Mouse (Mus musculus) retina, postnatal 7 days (tissue): Measurements from ENCODE around the gene Dld.

Experiments
- DNase-seq: peaks from one replicate; pipeline ENCODE4 v3.0.0-alpha.2; 2012; ENCODE audit warnings: low read depth, low spot score

Dld gene

DNA sequence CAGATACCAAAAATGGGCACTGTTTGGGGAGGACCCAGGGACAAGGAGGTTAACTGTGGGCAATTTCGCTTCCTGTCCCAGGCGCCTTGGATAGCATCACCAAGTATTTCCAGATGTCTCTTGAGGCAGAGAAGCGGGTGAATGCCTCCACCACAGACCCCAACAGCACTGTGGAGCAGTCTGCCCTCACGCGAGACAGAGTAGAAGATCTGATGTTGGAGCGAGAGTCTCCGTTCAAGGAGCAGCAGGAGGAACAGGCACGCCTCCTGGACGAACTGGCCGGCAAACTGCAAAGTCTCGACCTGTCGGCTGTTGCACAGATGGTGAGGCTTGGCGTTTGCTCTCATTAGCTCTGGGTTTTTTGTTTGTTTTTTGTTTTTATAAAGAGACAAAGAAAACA lies 30.4 kb downstream of the Dld start:
- DNase-seq: no peak

DNA sequence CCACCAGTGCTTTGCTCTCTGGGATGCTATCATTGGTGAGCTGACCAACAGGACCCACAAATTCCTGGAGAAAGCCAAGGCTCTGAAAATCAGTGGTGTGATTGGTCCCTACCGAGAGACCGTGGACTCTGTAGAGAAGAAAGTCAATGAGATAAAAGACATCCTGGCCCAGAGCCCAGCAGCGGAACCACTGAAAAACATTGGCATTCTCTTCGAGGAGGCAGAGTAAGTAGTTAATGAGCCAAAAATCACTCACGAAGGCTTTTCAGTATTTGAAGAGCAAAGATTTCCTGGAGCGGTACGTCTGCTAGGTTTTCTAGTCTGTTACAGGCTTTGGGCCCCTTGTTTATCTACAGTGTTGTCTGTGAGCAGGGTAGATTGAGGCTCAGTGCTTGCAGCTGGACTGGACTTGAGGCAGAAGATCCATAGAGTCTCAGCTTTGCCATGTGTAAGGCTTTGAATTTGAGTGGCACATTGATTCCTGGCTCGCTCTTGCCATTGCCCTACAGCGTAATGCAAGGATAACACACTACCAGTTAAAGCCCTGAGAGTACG lies 32.8 kb downstream of the Dld start:
- DNase-seq: no peak

DNA sequence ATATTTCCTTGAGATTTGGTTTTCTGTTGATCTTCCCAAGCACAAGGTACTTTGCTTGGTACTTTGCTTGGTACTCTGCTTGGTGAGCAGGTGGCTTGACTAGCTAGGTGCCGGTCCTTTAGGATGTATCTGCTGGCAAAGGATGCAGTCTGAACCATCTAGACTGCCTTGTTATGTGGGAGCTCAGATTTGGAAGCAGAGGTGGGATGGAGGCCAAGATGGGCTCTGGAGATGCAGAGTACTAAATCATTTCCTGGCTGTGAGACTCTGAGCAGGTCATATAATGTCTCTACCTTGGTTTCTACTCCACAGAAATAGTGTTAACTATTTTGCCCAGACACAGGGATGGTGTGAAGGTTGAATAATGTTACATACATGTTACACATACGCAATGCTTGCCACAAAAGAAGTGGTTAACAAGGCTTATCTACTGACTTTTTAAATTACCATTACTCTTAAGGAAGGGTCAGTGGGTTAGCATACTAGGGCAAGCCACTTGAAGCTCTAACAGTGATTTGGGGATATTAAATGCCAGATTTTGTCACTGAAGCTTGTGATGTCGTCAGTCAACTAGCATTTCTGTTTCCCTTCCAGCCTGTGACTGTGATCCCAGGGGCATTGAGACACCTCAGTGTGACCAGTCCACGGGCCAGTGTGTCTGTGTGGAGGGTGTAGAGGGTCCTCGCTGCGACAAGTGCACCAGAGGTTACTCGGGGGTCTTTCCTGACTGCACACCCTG lies 33.4 kb downstream of the Dld start:
- DNase-seq: no peak

DNA sequence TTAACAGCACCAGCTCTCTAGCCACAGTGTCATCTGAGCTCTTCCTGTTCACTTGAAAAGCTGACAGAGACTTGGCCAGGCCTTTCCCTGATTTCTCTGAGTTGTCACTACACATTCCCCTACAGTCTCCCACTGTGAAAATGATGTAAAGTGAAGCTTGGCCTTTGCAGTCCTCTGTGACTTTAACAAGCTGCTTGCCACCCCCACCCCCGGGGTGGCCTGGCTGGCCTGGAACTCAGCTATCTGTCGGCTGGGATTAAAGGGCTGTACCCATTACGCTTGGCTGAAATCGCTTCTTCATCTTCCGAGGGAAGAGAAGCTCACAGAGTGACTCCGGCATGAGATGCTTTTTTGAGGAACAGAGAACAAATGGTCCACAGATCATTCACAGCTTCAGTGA lies 35.3 kb downstream of the Dld start:
- DNase-seq: no peak

DNA sequence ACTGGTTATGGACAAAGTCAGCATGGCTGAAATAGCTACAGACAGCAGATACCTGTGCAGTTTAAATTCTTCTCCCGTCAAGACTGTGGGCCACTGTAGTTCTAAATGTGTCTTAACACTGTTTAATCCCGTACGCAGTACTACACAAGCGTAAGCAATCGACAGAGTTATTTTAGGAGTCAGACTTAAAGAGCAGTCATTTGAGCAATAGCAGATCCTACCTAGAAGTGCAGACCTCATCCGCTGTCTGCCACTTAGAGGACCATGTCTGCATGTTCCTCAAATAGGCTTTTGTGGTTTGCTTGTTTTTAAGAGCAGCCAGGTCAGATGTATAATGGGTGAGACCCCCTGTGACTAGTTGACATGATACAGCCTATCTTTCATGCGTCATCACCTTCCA lies 36.9 kb downstream of the Dld start:
- no peak for DNase-seq

DNA sequence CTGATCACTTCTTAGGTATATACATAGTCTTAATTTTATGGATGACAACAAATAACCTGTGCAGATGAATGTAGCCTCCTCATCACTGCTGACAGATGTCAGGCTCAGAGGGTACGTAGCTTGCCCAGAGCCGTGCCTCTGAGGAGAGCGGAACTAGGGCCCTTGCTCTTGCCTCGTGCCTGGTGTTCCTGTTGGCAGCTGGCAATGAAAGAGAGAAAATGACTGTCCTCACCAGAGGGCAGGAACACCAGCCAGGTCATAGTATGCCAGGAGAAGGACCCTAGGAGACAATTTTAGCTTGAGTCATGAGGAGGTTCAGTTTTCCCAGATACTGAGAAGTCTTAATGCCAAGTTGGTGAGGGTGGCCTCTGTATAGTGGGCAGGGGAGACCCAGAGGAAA lies 38.1 kb downstream of the Dld start:
- DNase-seq: no peak

DNA sequence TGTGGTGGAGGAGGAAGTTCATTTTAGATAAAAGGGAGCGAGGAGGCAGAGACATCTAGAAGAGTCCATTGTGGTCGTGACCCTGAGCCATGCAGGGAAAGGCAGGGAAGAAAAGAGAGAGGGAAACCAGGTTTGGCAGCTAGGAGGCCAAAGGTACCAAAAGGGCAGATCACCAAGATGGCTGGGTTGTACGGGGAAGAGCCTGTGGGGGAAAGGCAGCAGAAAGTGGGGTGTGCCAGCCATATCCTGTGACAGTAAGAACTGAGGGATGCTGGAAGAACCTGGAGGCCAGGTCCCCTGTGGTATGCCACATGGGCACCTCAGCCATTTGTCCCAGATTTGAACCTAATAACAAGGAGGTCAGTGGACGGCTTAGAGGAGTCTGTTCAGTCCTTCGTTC lies 39.0 kb downstream of the Dld start:
- DNase-seq: no peak

DNA sequence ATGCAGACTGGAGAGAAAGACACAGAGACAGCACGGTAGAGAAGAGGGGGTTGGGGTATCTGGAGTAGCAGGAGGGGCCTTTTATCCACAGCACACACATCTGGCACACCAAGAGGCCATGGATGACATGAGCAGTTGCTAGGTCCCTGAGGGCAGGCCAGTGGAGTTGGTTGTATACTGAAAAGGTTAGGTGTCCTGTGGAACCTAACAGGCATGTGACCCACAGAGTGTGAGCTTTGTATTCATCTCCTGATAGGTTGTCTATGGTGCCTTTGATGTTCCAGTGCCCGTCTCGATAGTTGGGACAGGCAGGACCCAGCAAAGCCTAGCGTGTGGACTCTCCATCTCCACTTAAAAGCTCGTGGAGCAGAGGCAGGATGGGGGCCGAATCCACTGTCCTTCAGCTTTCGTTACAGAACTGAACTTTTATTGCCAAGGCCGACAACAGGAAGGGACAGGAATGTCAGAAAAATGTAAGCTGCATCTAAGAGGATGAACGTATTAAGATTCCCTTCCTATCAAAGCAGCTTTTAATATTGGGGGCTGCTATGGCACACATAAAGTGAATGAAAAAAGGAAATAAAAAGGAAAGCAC lies 39.5 kb downstream of the Dld start:
- no peak for DNase-seq

DNA sequence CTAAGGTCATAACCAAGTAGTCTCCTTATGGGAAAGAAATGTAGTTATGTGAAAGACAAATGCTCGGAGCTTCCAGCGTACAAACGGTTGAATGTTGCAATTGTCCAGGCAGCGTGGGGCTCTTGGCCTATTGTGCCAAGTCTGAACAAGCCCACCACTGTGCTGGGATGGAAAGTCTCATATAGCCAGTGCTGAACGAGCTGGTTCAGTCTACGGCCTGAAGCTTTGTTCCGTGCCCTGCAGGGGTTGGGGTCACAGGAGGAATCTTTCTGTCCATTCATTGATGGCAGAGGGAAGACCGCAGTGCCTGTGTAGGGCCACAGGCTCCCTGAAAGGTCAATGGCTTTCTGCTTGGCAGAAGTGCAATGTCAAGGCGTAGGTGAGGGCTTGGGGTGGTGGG lies 40.6 kb downstream of the Dld start:
- DNase-seq: no peak

DNA sequence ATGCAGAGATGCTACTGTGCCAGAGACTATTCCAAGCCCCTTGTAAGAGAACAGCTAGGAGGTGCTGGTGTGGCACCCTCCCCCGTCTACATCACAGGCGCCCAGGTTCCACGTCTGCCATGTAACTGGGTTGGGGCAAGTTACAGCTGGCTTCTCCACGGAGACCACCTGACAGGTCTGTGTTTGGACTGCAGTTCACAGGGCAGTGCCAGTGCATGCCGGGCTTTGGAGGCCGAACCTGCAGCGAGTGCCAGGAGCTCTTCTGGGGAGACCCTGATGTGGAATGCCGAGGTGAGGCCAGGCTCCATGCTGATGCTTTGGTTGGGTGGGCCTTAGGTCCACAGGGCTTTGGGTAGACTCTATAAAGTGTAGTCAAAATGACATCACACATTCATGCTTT lies 43.5 kb downstream of the Dld start:
- no peak for DNase-seq

DNA sequence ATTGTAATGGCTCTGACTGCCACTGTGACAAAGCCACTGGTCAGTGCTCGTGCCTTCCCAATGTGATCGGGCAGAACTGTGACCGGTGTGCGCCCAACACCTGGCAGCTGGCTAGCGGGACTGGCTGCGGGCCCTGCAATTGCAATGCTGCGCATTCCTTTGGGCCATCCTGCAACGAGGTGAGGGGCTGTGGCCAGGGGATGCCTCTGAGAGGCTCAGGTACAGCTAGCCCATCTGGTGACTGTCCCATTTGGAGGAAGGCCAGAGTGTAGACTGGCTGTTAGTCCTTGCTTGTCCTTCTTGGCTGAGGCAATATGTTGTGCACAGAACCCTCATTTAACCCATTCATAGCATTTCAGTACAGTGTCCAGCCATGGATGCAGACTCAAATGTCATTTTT lies 44.2 kb downstream of the Dld start:
- no peak for DNase-seq

DNA sequence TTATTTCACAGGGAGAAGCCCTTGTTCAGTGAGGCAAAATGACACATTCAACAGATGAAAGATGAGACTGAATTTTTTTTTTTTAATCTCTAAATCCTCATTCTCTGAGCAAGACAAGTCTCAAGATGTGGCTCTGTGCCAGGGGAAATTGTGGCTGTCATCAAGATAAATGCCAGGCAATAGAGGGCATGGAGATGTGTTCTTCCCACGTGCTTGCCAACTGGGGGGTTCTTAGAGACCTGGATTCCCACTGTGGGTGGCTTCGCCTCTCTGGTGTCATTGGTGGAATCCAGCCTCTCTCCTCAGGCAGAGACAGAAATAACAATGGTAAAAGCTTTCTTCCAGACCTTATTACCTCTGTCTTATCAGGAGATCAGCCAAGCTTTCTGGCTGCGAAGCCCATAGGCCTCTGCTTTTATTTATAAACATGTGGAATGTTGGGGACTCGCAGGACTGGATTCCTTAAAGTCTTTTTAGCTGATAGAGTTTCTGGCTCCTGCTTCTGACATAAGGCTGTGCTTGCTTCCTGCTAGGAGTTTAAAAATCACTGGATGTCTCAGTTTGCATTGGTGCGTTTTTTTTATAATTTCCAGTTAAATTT lies 45.1 kb downstream of the Dld start:
- no peak for DNase-seq

DNA sequence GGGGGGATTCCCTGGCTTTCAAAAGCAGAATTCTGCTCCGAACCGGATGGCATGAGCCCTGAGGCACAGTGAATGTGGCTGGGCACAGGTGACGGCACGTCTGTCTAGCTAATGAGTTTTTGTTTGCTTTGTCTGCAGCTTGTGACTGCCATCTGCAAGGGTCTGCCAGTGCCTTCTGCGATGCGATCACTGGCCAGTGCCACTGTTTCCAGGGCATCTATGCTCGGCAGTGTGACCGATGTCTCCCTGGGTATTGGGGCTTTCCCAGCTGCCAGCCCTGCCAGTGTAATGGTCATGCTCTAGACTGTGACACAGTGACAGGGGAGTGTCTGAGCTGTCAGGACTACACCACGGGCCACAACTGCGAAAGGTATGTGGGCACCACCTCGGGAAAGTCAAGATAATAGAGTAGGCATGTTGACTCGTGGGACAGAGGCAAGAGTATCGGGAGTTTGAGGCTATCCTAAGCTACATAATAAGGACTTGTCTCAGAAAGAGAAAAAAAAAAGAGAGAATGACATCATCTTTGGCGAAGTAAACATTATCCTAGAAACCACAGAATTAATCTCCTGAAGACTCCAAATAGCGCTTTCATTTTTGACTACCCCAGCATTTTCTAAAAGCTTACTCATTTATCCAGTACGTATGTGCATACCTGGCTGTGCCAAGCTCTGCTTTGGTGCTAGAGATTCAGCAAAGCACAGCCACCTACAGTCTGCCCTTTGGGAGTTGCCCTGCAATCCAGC lies 48.3 kb downstream of the Dld start:
- no peak for DNase-seq

DNA sequence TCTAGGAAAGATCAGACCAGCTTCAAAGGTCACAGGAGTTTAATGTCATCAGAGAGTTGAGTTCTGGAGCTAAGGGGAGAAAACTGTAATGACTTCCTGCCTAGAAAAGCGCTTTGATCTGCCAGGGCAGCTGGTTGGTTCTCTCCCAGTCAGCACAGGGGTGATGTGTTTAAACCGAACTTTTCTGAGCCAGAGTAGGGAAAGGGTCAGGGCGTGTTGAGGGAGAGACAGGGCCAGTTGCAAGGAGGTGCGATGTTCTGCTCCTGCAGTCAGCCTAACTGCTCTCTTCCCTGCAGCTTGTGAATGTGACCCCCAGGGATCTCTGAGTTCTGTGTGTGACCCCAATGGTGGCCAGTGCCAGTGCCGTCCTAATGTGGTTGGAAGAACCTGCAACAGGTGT lies 49.0 kb downstream of the Dld start:
- no peak for DNase-seq

DNA sequence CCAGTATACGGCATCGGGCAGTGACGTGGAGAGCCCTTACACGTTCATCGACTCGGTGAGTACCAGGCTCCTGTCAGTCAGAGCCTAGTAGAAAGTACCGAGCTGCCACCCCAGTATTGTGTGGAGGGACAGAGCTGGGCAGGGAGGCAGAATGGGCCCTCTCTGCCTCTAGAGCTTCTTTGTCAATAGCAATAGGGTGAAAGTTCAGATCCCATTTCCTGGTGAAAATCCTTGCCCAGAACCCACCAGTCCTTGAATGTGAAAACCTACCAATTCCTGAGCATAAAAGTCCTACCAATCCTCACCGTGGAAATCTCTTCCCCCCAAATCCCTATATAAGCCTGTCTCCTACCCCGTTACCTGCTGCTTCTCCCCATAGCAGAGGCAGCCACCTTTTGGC lies 51.0 kb downstream of the Dld start:
- no peak for DNase-seq

DNA sequence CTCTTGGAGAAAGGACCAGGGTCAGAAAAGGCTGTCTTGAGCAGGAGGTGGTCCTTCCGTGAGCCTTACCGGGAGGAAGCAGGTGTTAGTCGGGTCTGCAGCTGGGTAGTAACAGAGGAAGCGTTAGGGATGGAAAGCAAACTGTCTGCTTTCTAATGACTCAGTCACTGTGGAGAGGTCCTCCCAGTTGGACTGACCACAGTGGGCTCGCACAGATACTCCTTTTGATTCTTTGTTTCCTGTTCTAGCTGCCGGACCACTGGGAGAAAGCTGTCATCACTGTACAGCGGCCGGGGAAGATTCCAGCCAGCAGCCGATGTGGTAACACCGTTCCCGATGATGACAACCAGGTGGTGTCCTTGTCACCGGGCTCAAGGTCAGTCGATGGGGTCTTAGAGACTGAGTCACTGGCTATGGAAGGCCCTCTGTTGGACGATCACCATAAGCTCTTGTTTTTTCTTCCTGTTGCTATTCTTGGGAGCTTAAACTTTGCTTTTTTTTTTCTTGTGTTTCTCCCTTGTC lies 51.5 kb downstream of the Dld start:
- no peak for DNase-seq

DNA sequence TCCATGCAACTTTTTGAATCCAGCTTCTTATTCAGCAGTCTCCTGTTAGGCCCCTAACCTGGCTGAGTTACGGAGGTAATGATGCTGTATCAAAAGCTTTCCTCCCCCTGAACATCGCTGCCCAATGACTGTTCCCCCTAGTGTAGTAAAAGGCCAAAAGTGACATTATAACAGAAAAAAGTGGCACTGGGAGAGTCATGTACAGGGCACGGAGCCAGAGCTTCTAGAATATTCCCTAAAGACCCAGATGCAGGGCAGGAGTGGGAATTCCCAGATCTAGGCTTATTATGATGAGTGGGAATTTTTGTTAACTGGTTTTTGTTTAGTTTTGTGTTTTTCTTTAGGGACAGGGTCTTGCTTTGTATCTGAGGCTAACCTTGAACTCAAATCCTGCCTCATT lies 52.1 kb downstream of the Dld start:
- no peak for DNase-seq

DNA sequence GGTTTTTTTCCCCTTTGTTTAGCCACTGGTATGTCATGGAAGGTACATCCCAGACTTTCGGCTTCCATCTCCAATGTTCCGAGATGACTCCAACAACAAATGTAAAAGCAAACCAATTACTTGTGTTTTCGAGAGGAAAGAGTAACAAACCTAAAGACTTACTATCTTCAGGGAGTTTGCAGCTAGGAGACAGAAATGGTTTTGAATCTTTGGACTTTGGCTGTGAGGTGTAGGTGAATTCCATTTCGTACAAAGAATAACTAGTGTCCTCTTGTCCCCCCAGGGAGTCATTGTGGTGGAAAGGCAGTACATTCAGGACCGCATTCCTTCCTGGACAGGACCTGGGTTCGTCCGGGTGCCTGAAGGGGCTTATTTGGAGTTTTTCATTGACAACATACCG lies 52.7 kb downstream of the Dld start:
- DNase-seq: no peak

DNA sequence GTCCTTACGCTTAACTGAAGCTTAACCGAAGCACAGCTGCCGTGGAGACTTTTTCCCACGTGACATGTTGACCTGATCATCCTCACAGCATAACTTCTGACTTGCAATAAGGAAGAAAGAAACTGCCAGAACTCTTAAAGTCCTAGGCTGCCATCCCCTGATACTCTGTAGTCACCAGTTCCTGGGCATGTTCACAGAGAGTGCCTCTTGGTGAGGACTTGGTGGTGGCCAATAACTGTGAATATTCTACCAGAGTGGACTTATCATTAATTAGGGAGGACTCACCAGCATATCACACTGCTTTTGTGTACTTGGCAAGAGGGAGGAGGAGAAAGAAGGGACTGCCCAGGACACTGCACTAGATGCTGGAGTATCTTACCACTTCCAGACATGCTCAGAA lies 53.1 kb downstream of the Dld start:
- DNase-seq: no peak

DNA sequence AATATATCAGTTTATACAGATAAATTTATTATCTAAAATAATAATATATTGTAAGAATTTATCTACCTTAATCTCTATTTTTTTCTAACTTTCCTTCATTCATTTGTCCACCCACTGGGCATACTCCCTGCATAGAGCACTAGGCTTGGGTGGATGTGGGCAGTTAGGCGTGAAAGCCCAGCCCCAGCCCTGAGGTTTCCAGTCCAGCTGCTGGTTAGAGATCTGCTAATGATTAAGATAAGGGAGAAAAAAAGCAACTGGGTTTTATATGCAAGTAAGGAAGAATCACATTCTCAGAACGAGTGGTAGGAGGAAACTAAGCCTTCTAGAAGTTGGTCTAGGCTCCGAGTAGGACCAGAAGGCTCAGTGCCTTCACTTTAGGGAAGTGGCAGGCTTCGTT lies 55.2 kb downstream of the Dld start:
- DNase-seq: no peak

DNA sequence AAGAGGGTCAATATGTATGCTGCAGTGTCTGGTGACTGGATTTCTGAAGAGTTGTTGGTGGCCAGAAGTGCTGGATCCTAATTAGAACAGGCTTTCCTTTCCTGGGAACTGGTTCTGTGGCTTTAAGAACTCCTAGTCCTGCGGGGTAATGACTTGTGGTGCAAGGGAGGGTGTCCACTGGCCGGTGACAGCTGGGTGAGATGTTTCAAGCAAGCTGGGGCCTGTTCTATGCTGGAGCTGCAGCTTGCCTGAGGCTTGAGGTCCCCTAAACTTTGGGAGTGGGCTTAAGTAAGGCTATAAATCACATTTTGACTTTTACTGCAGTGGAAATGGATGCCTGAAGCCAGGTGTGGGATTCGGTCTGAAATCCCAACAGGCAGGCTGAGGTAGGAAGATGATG lies 55.7 kb downstream of the Dld start:
- DNase-seq: no peak

DNA sequence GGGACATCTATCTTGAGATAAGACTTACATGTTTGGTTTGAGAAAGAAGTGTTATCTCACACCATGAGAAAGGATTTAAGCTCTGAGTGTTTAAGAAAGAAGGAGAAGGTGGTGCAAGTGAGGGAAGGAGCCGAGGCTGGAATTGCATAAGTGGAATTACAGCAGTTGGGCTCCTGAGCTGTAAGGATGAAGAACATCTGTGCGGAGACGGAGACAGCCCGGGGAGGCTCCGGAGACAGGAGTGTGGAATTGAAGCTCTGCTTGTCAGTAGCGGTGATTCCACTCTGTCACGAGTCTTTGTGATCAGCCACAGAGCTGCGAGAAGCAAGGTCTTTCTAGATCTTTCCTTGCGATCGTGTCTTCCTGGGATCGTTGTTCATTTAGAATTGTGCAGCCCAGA lies 56.3 kb downstream of the Dld start:
- DNase-seq: no peak
